Mouse (Mus musculus) heart, adult 2 months (tissue): Measurements from ENCODE around the gene Egln2.

Experiments used
- CTCF ChIP-seq: fragments of 200-600 bp; IDR thresholded peaks from 2 replicates; pipeline ENCODE4 v1.8.1; 2022; ENCODE audit warnings: antibody characterized with exemption, mild to moderate bottlenecking, moderate library complexity
- POLR2A ChIP-seq: fragments of 200-500 bp; IDR thresholded peaks from 2 replicates; pipeline ENCODE4 v1.6.1; 2011; ENCODE audit warnings: mild to moderate bottlenecking, low read depth, low read length, control low read depth; ENCODE audit not compliant: insufficient read depth

GRCm38 (mm10) chr7:27131387-27131786 lies 35.2 kb downstream of the Egln2 start:
- TF ChIP-seq CTCF (peak; percentile 24; the same call in 1 of the 2 replicates), POLR2A (no peak)
